Mouse (Mus musculus) CH12.LX (cell line): Measurements from ENCODE around the gene Fbxl21. TPM values are rescaled to one million over a fixed set of nuclear protein-coding genes. Genes with fewer than 3 reads are reported as not detected.

Experiments used
- DNase-seq: peaks from one replicate; pipeline ENCODE4 v3.0.0-alpha.2; 2013; ENCODE audit errors: extremely low read depth
- H3K27ac ChIP-seq: 2 replicates; pipeline ENCODE4 v1.5.1; 2012; ENCODE audit warnings: low read depth, mild to moderate bottlenecking, control low read depth, moderate library complexity; ENCODE audit not compliant: insufficient read depth
- H3K27me3 ChIP-seq: replicated peaks from 2 replicates; pipeline ENCODE3; 2012; ENCODE audit warnings: inconsistent platforms
- H3K36me3 ChIP-seq, 2 experiments: replicated peaks in 1 of 2; 2 replicates each; pipeline versions ENCODE3 to v1.6.1; 2012; ENCODE audit warnings: inconsistent platforms in 1 of 2, low read length in 1 of 2, mild to moderate bottlenecking in 1 of 2, mixed read lengths in 1 of 2, moderate library complexity in 1 of 2; ENCODE audit not compliant: control insufficient read depth in 1 of 2, insufficient read depth in 1 of 2
- H3K4me1 ChIP-seq, 2 experiments: 2 replicates each; pipeline ENCODE4 v1.6.1; 2012; ENCODE audit warnings: inconsistent platforms in 1 of 2, moderate library complexity in 1 of 2; ENCODE audit not compliant: insufficient read depth in 2 of 2, control insufficient read depth in 1 of 2
- H3K4me2 ChIP-seq: 2 replicates; pipeline ENCODE4 v1.6.1; 2012; ENCODE audit warnings: low read depth, mild to moderate bottlenecking, control low read depth; ENCODE audit not compliant: poor library complexity, insufficient read depth, severe bottlenecking
- H3K4me3 ChIP-seq, 3 experiments: fragments of 150-350 bp in 1 of 3; sonication (generic) in 1 of 3; replicated peaks in 1 of 3; 2 replicates each; pipeline versions ENCODE3 to v1.5.1; 2011 to 2012; ENCODE audit warnings: low read depth in 2 of 3, low read length in 2 of 3, mild to moderate bottlenecking in 2 of 3, moderate library complexity in 2 of 3, control low read depth in 1 of 3, improper control_type of control experiment in 1 of 3, inconsistent platforms in 1 of 3, mixed read lengths in 1 of 3; ENCODE audit not compliant: poor library complexity in 1 of 3
- H3K79me2 ChIP-seq: replicated peaks from 2 replicates; pipeline ENCODE4 v1.6.1; 2012; ENCODE audit warnings: mild to moderate bottlenecking, moderate library complexity; ENCODE audit not compliant: control insufficient read depth, poor library complexity, insufficient read depth, severe bottlenecking; ENCODE audit errors: extremely low read depth
- H3K9ac ChIP-seq: 2 replicates; pipeline ENCODE4 v1.6.1; 2012; ENCODE audit warnings: low read depth, mild to moderate bottlenecking, control low read depth, moderate library complexity; ENCODE audit not compliant: insufficient read depth
- H3K9me3 ChIP-seq: replicated peaks from 2 replicates; pipeline ENCODE3; 2012; ENCODE audit warnings: low read length, inconsistent platforms, mixed read lengths
- CHD1 ChIP-seq: IDR thresholded peaks from 2 replicates; pipeline ENCODE4 v1.6.1; 2012; ENCODE audit warnings: low read depth, low read length, improper control_type of control experiment, inconsistent platforms
- EP300 ChIP-seq: IDR thresholded peaks from 2 replicates; pipeline ENCODE4 v1.6.1; 2011; ENCODE audit warnings: low read length, improper control_type of control experiment
- HCFC1 ChIP-seq: IDR thresholded peaks from 2 replicates; pipeline ENCODE4 v1.6.1; 2012; ENCODE audit warnings: low read depth, mild to moderate bottlenecking, inconsistent platforms, low read length, improper control_type of control experiment
- IRF4 ChIP-seq: IDR thresholded peaks from 2 replicates; pipeline ENCODE4 v1.6.1; 2014; ENCODE audit warnings: low read depth, mild to moderate bottlenecking, inconsistent platforms, low read length, improper control_type of control experiment
- JUN ChIP-seq: IDR thresholded peaks from 2 replicates; pipeline ENCODE4 v1.6.1; 2011; ENCODE audit warnings: low read depth, mild to moderate bottlenecking, low read length, improper control_type of control experiment, moderate library complexity; ENCODE audit not compliant: insufficient read depth
- JUND ChIP-seq: conservative IDR thresholded peaks from 2 replicates; pipeline ENCODE4 v1.6.1; 2011; ENCODE audit warnings: low read depth, low read length, improper control_type of control experiment
- MAFK ChIP-seq: IDR thresholded peaks from 2 replicates; pipeline ENCODE4 v1.6.1; 2011; ENCODE audit warnings: low read length, improper control_type of control experiment; ENCODE audit not compliant: insufficient replicate concordance
- MAX ChIP-seq: IDR thresholded peaks from 2 replicates; pipeline ENCODE4 v1.6.1; 2011; ENCODE audit warnings: low read length, improper control_type of control experiment
- MAZ ChIP-seq: IDR thresholded peaks from 2 replicates; pipeline ENCODE4 v1.6.1; 2012; ENCODE audit warnings: low read depth, mild to moderate bottlenecking, inconsistent platforms, low read length, improper control_type of control experiment, moderate library complexity
- NELFE ChIP-seq: IDR thresholded peaks from 2 replicates; pipeline ENCODE4 v1.6.1; 2011; ENCODE audit warnings: low read depth, low read length, improper control_type of control experiment
- POLR2A ChIP-seq: IDR thresholded peaks from 2 replicates; pipeline ENCODE4 v1.6.1; 2011; ENCODE audit warnings: low read depth, mild to moderate bottlenecking, improper control_type of control experiment, low read length
- POLR2AphosphoS2 ChIP-seq: IDR thresholded peaks from 2 replicates; pipeline ENCODE4 v1.6.1; 2011; ENCODE audit warnings: low read depth, low read length, improper control_type of control experiment
- SIN3A ChIP-seq: IDR thresholded peaks from 2 replicates; pipeline ENCODE4 v1.6.1; 2012; ENCODE audit warnings: low read length, improper control_type of control experiment, inconsistent platforms
- SMC3 ChIP-seq: IDR thresholded peaks from 2 replicates; pipeline ENCODE4 v1.6.1; 2011; ENCODE audit warnings: low read depth, low read length, improper control_type of control experiment
- TCF12 ChIP-seq: IDR thresholded peaks from 2 replicates; pipeline ENCODE4 v1.6.1; 2014; ENCODE audit warnings: low read depth, mild to moderate bottlenecking, inconsistent platforms, low read length, improper control_type of control experiment
- ZC3H11A ChIP-seq: IDR thresholded peaks from 2 replicates; pipeline ENCODE4 v1.6.1; 2012; ENCODE audit warnings: low read depth, mild to moderate bottlenecking, inconsistent platforms, low read length, improper control_type of control experiment
- ZKSCAN1 ChIP-seq: IDR thresholded peaks from 2 replicates; pipeline ENCODE4 v1.6.1; 2012; ENCODE audit warnings: low read depth, inconsistent platforms, low read length, improper control_type of control experiment, borderline replicate concordance
- ZMIZ1 ChIP-seq: IDR thresholded peaks from 2 replicates; pipeline ENCODE4 v1.6.1; 2012; ENCODE audit warnings: low read depth, mild to moderate bottlenecking, inconsistent platforms, low read length, improper control_type of control experiment
- dilution Hi-C: fragments of 300-500 bp; cut with MboI; formaldehyde crosslinking; loops from 2 replicates; pipeline ENCODE4 v1.14.3; 2020; ENCODE audit warnings: low sequenced_read_pairs; ENCODE audit not compliant: extremely low pct_unique_long_range_greater_than_20kb, extremely low pct_ligation_motif_present
- in situ Hi-C: fragments of 300-500 bp; cut with MboI; formaldehyde crosslinking; loops from 3 replicates; pipeline ENCODE4 v1.14.3; 2019; ENCODE audit warnings: low sequenced_read_pairs, low pct_ligation_motif_present, low pct_unique_long_range_greater_than_20kb, mixed read lengths
- polyA plus RNA-seq: library from polyadenylated mRNA; unstranded; fragments of >175 nt; gene quantifications from 2 replicates; pipeline ENCODE4 v1.2.1, GENCODE M21; 2012; ENCODE audit warnings: low read depth; ENCODE audit not compliant: insufficient read length
- total RNA-seq, 2 experiments: library from RNA; depleted of rRNA; stranded (reverse); fragments of 300-350 nt in 1 of 2; fragments of >200 nt in 1 of 2; gene quantifications; 2 replicates each; pipeline ENCODE4 v1.2.3; 2012 to 2014

The Fbxl21 gene
- total and polyA plus RNA-seq, 3 experiments = not detected

DNA sequence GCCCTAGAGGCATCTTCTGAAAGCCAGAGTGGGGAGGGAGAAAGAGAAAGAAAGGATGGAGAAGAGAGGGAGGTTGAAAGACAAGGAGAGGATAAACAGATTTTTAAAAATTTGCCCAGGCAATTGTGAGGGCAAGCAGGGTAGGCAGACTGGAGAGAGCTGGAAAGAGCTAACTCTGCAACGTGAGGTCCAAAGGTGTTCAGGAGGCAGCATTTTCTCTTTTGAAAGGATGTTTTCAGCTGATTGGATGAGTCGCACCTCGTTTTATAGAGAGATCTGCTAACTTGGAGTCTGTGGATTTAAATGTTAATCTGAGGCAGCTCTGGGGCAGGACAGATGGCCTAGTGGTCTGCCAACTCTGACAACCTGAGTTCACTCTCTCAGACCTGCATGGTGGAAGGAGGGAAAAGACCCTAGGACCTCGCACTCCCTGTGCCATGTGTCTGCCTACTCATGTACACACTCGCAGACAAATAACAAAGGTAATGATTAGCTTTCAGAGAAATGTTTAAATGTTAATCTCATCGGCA lies 37.6 kb downstream of the Fbxl21 start:
- in situ Hi-C loops (no loop called here), dilution Hi-C loops (no loop called here)
- Histone ChIP-seq H3K27ac (no peak overlapping the region), H3K79me2 (no peaks in the 10 kb centered on the region), H3K4me1 (no peaks in the 10 kb centered on the region), H3K4me3 (no peak overlapping the region), H3K27me3 (peaks cover 77% of the 10 kb centered on the region), H3K9ac (no peak overlapping the region), H3K9me3 (no peaks in the 10 kb centered on the region), H3K36me3 (no peaks in the 10 kb centered on the region), H3K4me2 (no peak overlapping the region)
- no peak for TF ChIP-seq ZC3H11A
- no peak for TF ChIP-seq JUN
- no peak for TF ChIP-seq SIN3A
- no peak for TF ChIP-seq MAFK
- no peak for TF ChIP-seq MAX
- TF ChIP-seq TCF12 = no peak
- no peak for TF ChIP-seq NELFE
- no peak for TF ChIP-seq POLR2A
- TF ChIP-seq HCFC1 = no peak
- TF ChIP-seq MAZ = no peak
- TF ChIP-seq POLR2AphosphoS2 = no peak
- TF ChIP-seq EP300 = no peak
- no peak for TF ChIP-seq JUND
- TF ChIP-seq SMC3 = no peak
- no peak for DNase-seq

DNA sequence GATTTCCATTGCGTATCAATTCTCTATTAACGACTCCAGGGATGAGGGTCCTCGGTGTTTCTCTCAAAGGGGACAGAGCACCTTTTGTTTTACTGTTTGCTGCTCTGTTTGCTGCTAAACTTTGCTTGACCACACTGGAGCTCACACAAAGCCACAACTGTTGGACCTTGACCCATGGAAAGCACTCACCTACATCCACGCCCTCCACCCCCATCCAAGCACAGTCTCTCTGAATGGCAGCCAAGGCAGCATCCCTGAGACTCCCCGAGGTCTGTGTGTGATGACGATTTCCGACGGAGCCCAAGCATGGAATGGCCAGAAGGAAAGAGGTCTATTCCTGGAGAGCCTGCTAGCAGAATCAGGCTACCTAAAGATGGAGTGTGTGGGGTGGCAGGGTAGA lies 38.9 kb downstream of the Fbxl21 start:
- Histone ChIP-seq H3K4me3 (no peak overlapping the region), H3K79me2 (no peaks in the 10 kb centered on the region), H3K27ac (no peak overlapping the region), H3K4me1 (no peaks in the 10 kb centered on the region), H3K4me2 (no peak overlapping the region), H3K36me3 (no peaks in the 10 kb centered on the region), H3K27me3 (peaks cover 76% of the 10 kb centered on the region), H3K9ac (no peak overlapping the region), H3K9me3 (no peaks in the 10 kb centered on the region)
- dilution Hi-C loops = no loop called here
- in situ Hi-C loops = no loop called here
- TF ChIP-seq SIN3A (no peak), IRF4 (no peak), ZMIZ1 (no peak), ZKSCAN1 (no peak), ZC3H11A (no peak), CHD1 (no peak)
- DNase-seq = no peak
